Mouse (Mus musculus) kidney, postnatal 14 days (tissue): ENCODE results near the gene Zswim3.

ENCODE experiments used
- DNase-seq: peaks from one replicate; pipeline ENCODE4 v3.0.0; 2022; ENCODE audit warnings: mixed read lengths

Zswim3 gene

DNA sequence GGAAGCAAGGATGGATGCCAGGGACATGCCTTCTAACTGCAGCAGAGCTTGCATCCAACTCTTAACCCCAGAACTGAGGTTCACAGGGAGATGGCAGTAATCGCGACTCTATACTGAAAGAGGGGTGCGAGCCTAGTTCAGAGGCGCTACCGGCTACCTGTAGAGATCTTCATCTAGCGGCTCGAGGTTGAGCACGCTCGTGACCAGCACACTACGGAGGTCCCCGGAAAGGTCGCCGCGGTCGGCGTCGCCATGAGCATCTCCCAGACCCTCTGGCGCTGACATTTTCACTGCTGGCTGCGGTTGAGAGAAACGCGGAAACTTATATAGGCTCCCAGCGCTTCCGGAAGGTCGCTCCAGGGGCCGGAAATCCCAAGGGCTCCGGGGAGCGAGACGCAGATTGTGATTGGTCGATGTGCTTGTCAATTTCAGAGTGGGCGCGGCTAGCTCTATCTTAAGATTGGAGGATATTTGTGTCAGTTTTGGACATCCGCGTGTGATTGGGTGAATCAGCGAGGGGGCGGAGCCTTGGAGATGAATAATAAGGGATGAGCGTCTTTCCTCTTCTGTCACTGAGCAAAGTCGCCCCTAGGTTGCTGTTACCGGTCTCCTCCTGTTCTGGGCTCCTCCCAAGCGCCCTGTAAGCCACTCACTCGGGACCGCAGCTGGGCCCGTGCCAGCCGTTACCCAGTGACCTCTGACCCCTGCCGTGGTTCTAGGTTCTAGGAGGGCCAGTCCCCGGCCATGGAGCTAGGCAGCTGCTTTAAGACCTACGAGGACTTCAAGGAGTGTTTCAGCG, at the start of gene Zswim3, which contains the start of gene Acot8:
TSS of gene Zswim3 (plus strand) at position 566 of the 799 bp plus-strand sequence.
TSS of gene Acot8 (minus strand) at position 350 of the 799 bp plus-strand sequence.
- DNase-seq: peak; percentile 99

DNA sequence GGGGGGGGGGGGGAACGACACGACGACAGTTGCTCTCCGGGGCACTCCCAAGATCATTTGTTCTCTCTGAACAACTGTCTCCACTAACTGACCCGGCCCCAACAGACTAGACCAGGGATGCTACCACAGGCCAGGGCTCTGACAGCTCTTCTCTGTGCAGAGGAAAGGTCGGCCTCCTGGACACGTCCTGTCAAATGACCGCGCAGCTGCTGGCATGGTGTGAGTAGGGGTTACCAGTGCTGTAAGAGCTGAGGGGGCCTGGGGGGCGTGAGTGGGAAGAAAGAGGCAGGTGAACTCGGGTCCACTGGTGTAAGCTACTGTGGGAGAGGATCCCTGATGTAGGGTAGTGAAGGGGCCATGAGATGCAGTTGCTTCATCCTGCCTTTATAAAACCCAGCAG, 47.1 kb upstream of the Zswim3 start:
- DNase-seq: no peak

DNA sequence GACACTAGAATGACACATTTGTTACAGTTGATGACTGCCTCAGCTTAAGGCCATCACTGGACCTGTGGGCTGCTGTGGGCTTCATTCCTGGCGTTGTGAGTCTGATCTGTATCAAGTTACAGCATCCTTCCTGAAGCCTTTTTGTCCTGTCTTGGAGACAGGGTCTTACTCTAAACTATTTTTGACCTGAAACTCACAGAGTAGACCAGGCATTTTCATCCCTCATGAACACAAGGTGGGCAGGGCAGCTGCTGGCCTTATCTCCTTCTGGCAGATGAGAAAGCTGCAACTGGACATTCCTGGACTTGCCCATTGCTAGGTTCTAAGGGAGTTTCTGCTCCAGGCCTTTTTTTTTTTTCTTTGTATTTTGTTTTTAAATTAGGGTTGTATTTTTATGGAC, 46.2 kb upstream of the Zswim3 start:
- no peak for DNase-seq

GRCm38 (mm10) chr2:164760059-164760833, 44.7 kb upstream of the Zswim3 start:
- DNase-seq: no peak

- no peak for DNase-seq
These were observed 43.4 kb upstream of the Zswim3 start for GRCm38 (mm10) chr2:164761502-164761901.

- DNase-seq: no peak
These were observed 42.9 kb upstream of the Zswim3 start for GRCm38 (mm10) chr2:164761971-164762370.

DNA sequence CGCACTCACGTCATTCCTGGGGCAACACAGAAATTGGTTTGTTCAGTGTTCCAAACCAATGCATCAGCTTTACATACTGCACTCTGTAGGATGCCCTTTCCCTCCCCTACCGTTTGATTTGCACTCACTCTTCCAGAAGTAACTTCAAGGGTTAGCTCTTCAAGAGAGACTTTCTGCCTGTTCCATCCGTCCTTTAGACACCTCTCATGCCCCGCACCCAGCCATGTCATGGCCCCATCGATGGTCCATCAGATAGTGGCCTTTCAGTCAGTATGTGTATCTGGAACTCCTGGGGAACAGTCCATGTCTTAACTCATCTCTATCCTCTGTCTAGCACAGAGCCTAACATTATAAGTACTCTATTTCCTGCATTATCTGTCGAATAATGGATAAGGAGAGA, 42.3 kb upstream of the Zswim3 start:
- DNase-seq: no peak

GRCm38 (mm10) chr2:164765841-164766240, 39.1 kb upstream of the Zswim3 start:
- no peak for DNase-seq

DNA sequence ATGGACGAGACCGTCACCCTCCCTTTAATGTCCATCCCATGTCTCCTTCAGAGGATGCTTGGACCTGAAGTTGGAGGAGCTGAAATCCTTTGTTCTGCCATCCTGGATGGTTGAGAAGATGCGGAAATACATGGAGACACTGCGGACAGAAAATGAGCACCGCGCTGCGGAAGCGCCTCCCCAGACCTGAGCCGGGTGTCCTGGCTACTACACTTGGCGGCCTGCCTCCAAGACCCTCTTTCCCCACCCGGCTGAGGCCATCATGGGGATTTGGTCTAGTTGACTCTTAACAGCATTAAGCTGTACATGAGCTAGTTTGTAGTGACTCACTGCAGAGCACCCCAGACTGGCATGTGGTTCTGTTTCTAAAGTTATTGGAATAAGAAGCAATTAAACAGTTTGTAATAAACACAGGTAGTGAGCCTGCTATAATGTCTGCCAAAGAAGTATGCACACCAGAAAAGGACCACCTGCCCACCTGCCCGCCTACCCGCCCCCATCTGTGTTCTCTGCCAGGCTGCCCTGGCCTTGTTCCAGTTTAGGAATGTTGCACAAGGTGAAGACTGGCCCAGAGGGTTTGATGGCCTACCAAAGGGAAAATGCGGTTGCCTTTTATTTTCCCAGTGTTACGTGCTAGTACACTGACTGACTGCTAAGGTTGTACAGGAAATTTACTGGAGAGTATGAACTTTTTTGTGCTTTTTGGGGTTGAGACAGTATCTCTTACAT, 36.9 kb upstream of the Zswim3 start:
- DNase-seq: peak; percentile 43

DNA sequence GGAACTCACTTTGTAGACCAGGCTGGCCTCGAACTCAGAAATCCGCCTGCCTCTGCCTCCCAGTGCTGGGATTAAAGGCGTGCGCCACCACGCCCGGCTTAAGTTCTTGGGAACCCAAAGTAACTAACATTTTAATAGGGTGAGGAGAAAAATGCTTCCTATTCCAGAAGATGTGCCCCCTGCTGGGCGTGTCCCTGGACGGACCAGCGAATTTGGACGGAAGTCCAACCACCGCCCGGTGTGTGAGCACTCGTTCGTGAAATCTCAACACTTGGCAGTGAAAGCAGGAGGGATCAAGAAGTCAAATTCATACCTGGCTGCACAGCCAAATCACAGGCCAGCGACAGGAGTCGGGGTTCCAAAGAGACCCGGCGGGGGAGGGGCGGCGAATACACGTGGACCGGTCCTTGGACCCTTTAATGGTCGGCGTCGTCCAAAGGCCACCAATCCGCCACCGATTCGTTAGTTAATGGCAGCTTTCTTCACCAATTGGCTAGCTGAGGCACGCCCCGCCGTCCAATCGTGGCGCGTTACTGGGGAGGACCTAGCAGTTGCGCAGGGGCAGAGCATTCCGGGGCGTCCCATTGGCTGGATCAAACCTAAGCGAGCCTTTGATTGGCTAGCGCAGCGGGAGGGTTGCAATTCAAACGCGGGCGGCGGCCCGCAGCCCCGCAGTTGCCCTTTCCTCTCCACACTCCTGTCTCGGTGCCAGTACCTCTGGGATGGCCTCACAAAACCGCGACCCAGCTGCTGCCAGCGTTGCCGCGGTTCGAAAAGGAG, 35.5 kb upstream of the Zswim3 start, which contains the start of gene Ube2c:
TSS of gene Ube2c (plus strand) at position 641 of the 780 bp plus-strand sequence.
- peak; percentile 99 for DNase-seq

- no peak for DNase-seq
These were observed 34.6 kb upstream of the Zswim3 start for GRCm38 (mm10) chr2:164770279-164770678.

GRCm38 (mm10) chr2:164771123-164771522, 33.8 kb upstream of the Zswim3 start:
- DNase-seq: no peak

GRCm38 (mm10) chr2:164773229-164773988, 31.5 kb upstream of the Zswim3 start:
- DNase-seq: no peak

DNA sequence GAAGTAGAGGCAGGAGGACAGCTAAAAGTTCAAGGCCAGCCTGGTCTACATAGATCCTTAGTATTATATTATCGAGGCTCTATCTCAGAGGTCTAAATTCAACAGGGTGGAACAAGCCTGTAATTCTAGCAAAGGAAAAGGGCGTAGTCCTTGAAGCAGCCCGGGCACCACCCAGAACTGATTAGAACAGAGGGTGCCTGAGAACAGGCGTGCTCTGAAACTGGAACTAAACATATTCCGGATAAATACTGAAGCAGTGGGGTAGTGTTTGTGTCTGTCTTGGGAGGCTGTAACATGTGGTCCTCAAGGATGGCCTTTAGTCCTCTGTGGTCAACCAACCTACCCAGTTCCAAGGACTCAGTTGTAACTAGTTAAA, 30.9 kb upstream of the Zswim3 start:
- no peak for DNase-seq

- DNase-seq: no peak
These were observed 28.8 kb upstream of the Zswim3 start for GRCm38 (mm10) chr2:164776130-164776529.

DNA sequence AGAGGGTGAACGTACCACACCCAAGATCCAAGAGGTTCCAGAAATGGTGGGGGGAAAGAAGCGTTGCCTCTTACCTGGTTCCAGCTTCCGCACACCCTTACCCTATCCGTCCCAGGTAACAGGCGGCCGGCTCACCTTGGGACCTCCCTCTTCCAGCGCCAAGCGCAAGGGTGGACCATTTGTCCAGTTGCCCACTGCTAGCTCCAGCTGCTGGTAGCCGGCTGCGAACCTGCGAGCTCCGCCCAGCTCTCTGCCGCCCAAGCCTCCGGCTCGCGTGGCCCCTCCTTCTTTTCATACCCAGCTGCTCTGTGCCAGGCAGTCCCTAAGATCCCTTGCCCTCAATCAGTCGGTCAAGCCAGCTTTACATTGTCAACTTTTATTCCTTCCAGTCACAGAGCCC, 28.1 kb upstream of the Zswim3 start:
- DNase-seq: no peak

- no peak for DNase-seq
These were observed 27.5 kb upstream of the Zswim3 start for GRCm38 (mm10) chr2:164777246-164778014.

DNA sequence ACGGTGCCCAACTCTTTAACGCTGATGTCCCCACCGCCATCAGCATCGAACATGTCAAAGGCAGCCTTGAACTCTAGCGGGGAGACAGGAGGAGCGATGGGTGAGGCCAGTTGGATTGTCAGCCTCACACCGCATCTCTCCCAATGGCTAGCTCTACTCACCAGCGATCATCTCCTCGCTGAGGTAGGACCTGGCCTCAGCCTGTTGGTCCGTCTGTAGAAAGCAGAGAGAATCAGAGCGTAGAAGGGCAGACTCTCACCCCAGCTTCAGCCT, 26.9 kb upstream of the Zswim3 start:
- DNase-seq: no peak

DNA sequence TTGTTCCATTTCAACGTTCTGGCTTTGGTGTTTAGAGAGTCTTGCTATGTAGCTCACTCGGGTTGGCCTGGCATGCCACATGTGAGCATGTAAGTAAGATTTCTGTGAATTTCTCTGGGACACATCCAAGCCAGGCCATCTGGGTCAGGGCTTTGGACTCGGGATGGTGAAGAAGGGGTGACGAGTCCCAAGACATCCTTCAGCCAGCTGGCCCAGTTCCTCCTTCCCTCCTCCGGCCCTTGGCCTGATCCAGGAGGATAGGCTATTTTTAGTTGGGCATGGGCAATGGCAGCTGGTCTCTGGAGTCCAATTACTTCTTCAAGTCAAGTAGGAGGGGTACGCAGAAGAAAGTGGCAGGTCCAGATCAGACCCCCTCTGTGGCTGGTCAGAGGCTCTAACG, 26.1 kb upstream of the Zswim3 start:
- no peak for DNase-seq

DNA sequence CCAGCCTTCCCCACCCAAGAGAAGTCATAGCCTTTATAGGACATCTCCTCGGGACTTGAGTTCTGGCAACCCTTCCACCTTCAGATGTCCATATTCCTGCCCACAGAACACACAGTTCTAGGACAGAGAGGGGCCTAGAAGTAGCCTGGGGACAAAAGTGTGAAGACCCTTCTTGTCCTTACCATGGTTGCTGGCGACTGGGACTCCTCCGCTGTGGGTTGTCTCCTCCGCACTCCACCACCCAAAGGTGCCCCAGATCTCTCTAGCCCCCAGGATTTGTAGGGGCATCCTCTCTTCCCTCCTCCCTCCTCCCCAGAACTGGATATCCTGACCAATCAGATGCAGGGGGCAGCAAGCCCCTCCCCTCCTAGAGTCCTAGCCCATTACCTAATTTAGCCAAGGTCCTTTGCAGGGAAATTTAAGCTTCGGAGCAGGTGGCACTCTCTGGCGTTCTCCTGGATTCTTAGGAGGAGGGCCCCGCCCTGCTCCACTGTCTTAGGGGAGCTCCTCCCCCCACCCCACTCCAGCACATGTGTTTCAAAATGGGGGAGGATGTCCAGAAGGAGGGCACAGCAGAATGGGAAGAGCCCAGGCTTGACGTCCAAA, 25.3 kb upstream of the Zswim3 start, which contains the start of gene Tnnc2:
TSS of gene Tnnc2 (minus strand) at position 487 of the 606 bp plus-strand sequence.
- no peak for DNase-seq

- no peak for DNase-seq
These were observed 23.0 kb upstream of the Zswim3 start for GRCm38 (mm10) chr2:164781876-164782275.
